Mouse (Mus musculus) liver (tissue): ENCODE results near the gene Gm10153.
"Not testable (repeated sequence)": the region's sequence is repeated elsewhere in the genome, so short reads cannot be mapped to it uniquely, and the experiment has no call there.

Source experiments
- DNase-seq: peaks from one replicate; pipeline ENCODE4 v3.0.0-alpha.2; 2020; ENCODE audit warnings: mixed read lengths

The Gm10153 gene

DNA sequence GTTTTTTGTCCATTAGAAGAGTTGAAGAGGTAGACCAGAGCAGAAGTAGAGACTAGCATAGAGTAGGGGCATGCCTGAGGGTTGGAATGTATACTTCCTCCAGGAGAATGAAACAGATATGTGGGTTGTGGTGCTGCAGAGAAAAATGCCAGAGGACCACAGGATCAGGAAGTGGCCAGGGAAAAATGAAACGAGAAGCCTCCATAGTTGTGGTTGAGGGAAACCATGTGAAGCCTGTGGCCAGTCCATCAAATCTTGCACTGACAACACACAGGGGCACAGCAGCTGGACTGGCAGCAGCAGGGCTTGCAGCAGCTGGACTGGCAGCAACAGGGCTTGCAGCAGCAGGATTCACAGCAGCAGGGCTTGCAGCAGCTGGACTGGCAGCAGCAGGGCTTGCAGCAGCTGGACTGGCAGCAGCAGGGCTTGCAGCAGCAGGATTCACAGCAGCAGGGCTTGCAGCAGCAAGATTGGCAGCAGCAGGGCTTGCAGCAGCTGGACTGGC, 46.6 kb downstream of the Gm10153 start:
- not testable (repeated sequence) for DNase-seq

DNA sequence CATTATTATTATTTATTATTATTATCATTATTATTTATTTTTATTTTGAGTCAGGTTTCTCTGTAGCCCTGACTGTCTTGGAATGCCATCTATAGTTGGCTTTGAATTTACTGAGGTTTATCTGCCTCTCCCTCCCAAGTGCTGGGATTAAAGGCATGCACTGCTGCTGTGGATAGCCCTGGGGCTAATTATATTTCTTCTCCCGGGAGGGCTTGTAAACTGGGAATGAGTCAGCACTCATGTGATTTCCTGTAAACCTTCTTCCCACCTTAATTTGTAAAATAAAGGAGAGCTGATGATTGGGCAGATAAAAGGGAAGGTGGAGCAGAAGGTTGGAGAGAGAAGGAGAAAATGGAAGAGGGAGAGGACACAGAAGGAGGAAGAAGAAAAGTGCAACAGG, 49.5 kb downstream of the Gm10153 start:
- no peak for DNase-seq
